Mouse (Mus musculus) cerebellum, adult 2 months (tissue): ENCODE measurements around the gene Ube2g1. TPM values are rescaled to one million over a fixed set of nuclear protein-coding genes. Genes with fewer than 3 reads are reported as not detected.

ENCODE experiments used
- DNase-seq, 2 experiments: peaks; one replicate each; pipeline ENCODE4 v3.0.0; 2021
- H3K27ac ChIP-seq: fragments of 200-500 bp; 2 replicates; pipeline ENCODE4 v1.5.1; 2012; ENCODE audit warnings: low read length, control low read depth, inconsistent platforms; ENCODE audit not compliant: insufficient read depth
- H3K27me3 ChIP-seq: fragments of 200-500 bp; 2 replicates; pipeline ENCODE4 v1.6.1; 2012; ENCODE audit warnings: inconsistent platforms, mild to moderate bottlenecking, low read length, moderate library complexity; ENCODE audit not compliant: control insufficient read depth, insufficient read depth
- H3K4me1 ChIP-seq: fragments of 200-500 bp; 2 replicates; pipeline ENCODE4 v1.6.1; 2011; ENCODE audit warnings: low read length; ENCODE audit not compliant: control insufficient read depth, insufficient read depth
- H3K4me3 ChIP-seq: fragments of 200-500 bp; replicated peaks from 2 replicates; pipeline ENCODE3; 2011; ENCODE audit warnings: mild to moderate bottlenecking, low read depth, low read length, control low read depth; ENCODE audit not compliant: insufficient read depth
- CTCF ChIP-seq: fragments of 200-500 bp; IDR thresholded peaks from 2 replicates; pipeline ENCODE4 v1.5.1; 2011; ENCODE audit warnings: low read depth, mild to moderate bottlenecking, control low read depth, low read length, moderate library complexity, borderline replicate concordance; ENCODE audit not compliant: insufficient read depth
- POLR2A ChIP-seq: fragments of 200-500 bp; IDR thresholded peaks from 2 replicates; pipeline ENCODE4 v1.6.1; 2011; ENCODE audit warnings: low read length, control low read depth, borderline replicate concordance; ENCODE audit not compliant: insufficient read depth
- WGBS: fragments of 180-500 bp; shearing (Covaris S2); methylation state at CpG from one replicate; pipeline ENCODE4 v1.1.7; 2018; 5-methylcytosine and 5-hydroxymethylcytosine counted together
- polyA plus RNA-seq: library from polyadenylated mRNA; depleted of rRNA; stranded (reverse); fragments of >200 nt; gene quantifications from 2 replicates; pipeline ENCODE4 v1.2.3, GENCODE M21; 2012

Ube2g1 gene
- polyA plus RNA-seq, 1 experiment = 41.3 TPM

DNA sequence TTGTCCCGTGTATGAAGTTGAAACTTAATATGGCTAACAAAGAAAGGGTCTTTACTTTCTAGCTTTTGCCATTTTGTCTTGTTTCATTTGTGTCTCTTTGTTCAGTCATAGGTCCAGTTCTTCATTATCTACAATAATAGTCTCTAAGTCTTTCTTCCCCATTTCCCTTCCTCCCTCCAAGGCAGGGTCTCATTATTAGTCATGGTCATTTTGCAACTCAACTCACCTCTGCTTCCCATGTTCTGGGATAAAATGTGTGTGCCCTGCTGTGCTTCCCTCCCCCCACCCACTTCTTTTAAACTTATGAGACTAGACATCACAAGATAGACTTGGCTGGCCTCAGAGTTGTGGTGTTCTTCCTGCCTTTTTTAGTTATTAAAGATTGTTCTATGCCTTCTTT is 53.3 kb downstream of the Ube2g1 start:
- 98% methylated on average over 1 of the region's 1 CpGs for WGBS
- Histone ChIP-seq H3K27ac (no peak overlapping the region), H3K4me1 (no peaks in the 10 kb centered on the region), H3K27me3 (no peaks in the 10 kb centered on the region), H3K4me3 (no peak overlapping the region)
- TF ChIP-seq POLR2A (no peak), CTCF (no peak)
- no peak for DNase-seq

- TF ChIP-seq POLR2A (no peak), CTCF (no peak)
- Histone ChIP-seq H3K4me3 (no peak overlapping the region), H3K27ac (no peak overlapping the region), H3K27me3 (no peaks in the 10 kb centered on the region), H3K4me1 (no peaks in the 10 kb centered on the region)
- DNase-seq = no peak
- WGBS = 95% methylated on average over 4 of the region's 4 CpGs
These were observed 57.6 kb downstream of the Ube2g1 start for GRCm38 (mm10) chr11:72664641-72665040.

DNA sequence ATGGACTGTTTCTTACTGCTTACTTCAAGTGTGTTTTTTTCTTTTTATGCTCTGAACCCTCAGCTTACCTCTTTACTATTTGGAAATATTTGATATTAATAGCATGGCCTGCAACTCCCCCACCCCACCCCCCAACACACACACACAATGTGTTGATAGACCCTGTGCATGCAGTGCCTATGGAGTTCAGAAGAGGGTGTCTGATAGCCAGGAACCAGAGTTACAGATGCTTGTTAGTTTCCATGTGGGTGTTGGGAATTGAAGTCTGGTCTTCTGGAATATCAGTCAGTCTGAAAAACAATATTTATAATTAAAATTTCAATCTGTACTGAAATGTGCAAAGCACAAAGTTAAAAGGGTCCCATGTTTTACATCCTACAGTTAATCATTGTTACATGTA is 63.6 kb downstream of the Ube2g1 start:
- Histone ChIP-seq H3K4me3 (no peak overlapping the region), H3K27ac (no peak overlapping the region), H3K27me3 (no peaks in the 10 kb centered on the region), H3K4me1 (no peaks in the 10 kb centered on the region)
- TF ChIP-seq CTCF (no peak), POLR2A (no peak)
- no peak for DNase-seq

- H3K27me3 ChIP-seq = no peaks in the 10 kb centered on the region
- 89% methylated on average over 6 of the region's 6 CpGs for WGBS
- H3K4me1 ChIP-seq = no peaks in the 10 kb centered on the region
These were observed 64.4 kb downstream of the Ube2g1 start for GRCm38 (mm10) chr11:72671294-72671988.

DNA sequence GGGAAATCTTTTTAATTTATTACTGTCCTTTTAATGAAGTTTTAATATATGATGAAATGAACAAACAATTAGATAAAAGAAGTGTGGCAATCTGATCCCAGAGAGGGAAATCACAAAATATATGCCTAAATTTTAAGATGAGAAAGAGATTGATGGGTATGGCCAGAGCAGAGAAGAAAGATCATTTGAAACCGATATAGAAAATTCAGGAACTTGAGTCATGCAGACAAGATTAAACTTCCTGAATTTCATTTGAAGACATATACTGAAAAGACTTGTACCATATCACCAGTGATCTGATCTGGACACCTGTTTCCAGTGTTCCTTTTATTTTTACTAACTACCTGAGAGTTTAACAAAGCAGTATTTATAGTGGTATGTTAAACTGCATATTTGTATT is 65.4 kb downstream of the Ube2g1 start:
- Histone ChIP-seq H3K4me3 (no peak overlapping the region), H3K4me1 (no peaks in the 10 kb centered on the region), H3K27ac (no peak overlapping the region), H3K27me3 (no peaks in the 10 kb centered on the region)
- no peak for DNase-seq
- TF ChIP-seq POLR2A (no peak), CTCF (no peak)
- 92% methylated on average over 1 of the region's 1 CpGs for whole genome bisulfite sequencing

More at GRCm38 (mm10) chr11:72671294-72671988, 64.4 kb downstream of the Ube2g1 start:
- Histone ChIP-seq H3K4me3 (no peak overlapping the region), H3K27ac (no peak overlapping the region)
- TF ChIP-seq CTCF = no peak
- no peak for TF ChIP-seq POLR2A
- DNase-seq = no peak

GRCm38 (mm10) chr11:72675280-72675679 is 68.2 kb downstream of the Ube2g1 start:
- TF ChIP-seq CTCF (no peak), POLR2A (no peak)
- no peak overlapping the region for H3K4me3 ChIP-seq
- H3K27ac ChIP-seq = no peak overlapping the region
- H3K4me1 ChIP-seq = no peaks in the 10 kb centered on the region
- no peaks in the 10 kb centered on the region for H3K27me3 ChIP-seq
- 83% methylated on average over 2 of the region's 2 CpGs for WGBS
- no peak for DNase-seq

GRCm38 (mm10) chr11:72680726-72681125 is 73.6 kb downstream of the Ube2g1 start:
- no peak overlapping the region for H3K4me3 ChIP-seq
- H3K27ac ChIP-seq = no peak overlapping the region

GRCm38 (mm10) chr11:72683402-72683801 is 76.3 kb downstream of the Ube2g1 start:
- H3K4me1 ChIP-seq = no peaks in the 10 kb centered on the region
- no peak overlapping the region for H3K27ac ChIP-seq
- H3K27me3 ChIP-seq = no peaks in the 10 kb centered on the region
- WGBS = 78% methylated on average over 2 of the region's 2 CpGs
- no peak for DNase-seq
- no peak for TF ChIP-seq CTCF
- TF ChIP-seq POLR2A = no peak
- no peak overlapping the region for H3K4me3 ChIP-seq

More at GRCm38 (mm10) chr11:72680726-72681125, 73.6 kb downstream of the Ube2g1 start:
- TF ChIP-seq CTCF (no peak), POLR2A (no peak)
- H3K27me3 ChIP-seq = no peaks in the 10 kb centered on the region
- no peaks in the 10 kb centered on the region for H3K4me1 ChIP-seq
- no peak for DNase-seq
